Mouse (Mus musculus): Measurements from ENCODE around the gene Krtap5-2. TPM values are rescaled to one million over a fixed set of nuclear protein-coding genes. Genes with fewer than 3 reads are reported as not detected.
"Not testable (repeated sequence)": the region's sequence is repeated elsewhere in the genome, so short reads cannot be mapped to it uniquely, and the experiment has no call there.

Gene Krtap5-2
- total RNA-seq, 2 experiments from 2014 or later: not detected

DNA sequence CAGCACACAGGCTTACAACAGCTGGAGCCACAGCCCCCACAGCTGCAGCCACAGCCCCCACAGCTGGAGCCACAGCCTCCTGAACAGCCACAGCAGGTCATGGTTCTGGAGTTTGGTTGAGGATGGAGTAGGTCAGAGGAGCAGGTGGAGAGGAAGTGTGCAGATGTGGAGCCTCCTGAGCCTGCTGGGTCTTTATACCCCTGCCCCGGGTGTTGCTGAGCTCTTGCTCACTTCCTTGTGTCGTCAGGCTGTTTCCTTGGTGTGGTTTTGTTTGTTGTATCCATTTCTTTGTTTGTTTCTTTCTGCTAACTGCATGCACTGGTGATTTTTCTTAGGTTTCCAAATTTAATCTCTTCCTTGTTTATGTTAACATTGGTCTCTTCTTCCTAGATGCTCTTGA lies 39.9 kb downstream of the Krtap5-2 start, which contains the start of gene Gm39115:
Gene Gm39115, minus strand, starts transcription at position 101 of the 400 bp plus-strand sequence.
- DNase-seq: not testable (repeated sequence)

DNA sequence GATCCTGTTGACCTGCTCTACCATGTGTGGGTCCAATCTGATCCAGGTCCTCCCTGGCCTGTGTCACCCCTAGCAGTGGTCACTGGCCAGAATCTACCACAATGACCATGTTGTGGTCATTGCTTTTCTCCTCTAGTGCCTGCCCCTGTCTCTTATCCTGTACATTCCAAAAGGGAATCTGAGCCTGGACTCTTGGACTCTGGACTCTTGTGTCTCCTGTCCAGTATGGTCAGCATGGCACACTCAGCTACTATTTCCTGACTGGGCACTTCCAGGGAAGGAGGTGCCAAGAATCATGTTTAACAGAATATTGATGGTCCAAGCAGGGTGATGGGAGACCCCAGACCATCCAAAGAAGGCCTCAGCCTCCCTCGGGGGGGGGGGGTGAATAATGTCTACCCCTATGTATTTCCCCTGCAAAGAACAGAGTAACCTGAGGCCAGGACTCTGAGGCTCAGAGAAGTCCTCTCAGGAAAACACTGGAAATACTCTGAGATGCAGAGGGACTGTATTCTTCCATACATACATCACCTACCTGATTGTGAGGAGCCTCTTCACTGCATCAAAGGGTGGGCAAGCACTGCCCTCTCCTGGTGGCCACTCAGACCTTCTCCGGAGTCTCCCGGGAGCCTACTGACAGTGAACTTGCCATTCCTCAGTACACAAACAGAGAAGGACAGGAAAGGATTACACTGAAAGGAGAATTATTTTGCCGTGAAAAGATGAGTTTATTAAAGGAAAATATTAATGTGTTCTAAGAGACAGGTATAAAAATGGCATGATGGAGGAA lies 41.4 kb downstream of the Krtap5-2 start:
- DNase-seq: no peak

DNA sequence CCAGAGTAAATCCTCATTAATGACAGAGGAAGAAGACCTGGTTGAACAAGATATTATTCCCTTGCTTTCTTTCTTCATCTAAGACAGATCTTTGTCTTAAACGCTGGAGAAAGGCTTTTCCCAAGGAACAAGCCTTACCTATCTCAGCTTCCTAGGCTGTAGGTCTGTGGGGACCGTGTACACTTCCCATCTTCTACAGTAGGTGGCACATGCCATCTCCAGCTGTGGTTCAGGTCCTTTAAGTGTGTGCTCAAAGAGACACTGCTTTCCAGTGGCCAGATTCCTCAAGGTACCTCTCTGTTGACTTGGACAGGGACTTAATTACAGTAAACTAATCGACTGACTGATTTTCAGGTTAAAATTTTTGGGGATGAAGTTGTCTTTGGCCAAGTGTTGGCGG lies 47.0 kb downstream of the Krtap5-2 start:
- no peak for DNase-seq

Other genes starting within 250 kb of the Krtap5-2 start
- gene Brsk2, start 226.3 kb downstream of the Krtap5-2 start, total RNA-seq (2021): under 1 TPM; 0.11 to 0.26 TPM
- 10 to 100 TPM; 37.8 to 42.9 TPM for gene Mob2, start 114.9 kb downstream of the Krtap5-2 start, total RNA-seq (2021)
- gene Dusp8, start 80.2 kb downstream of the Krtap5-2 start, total RNA-seq (2021): 10 to 100 TPM; 16.8 to 46.3 TPM
- not detected for gene Gm45618, start 55.3 kb downstream of the Krtap5-2 start, total RNA-seq (2021)
- gene Gm39115, start 40.0 kb downstream of the Krtap5-2 start, total RNA-seq (2021): not detected
- not detected for gene Gm45337, start 31.4 kb downstream of the Krtap5-2 start, total RNA-seq (2021)
- not detected for gene Gm29735, start 18.9 kb downstream of the Krtap5-2 start, total RNA-seq (2021)
- gene Gm4553, start 10.3 kb downstream of the Krtap5-2 start, total RNA-seq (2021): not detected
- not detected for gene Gm10153, start 14.4 kb upstream of the Krtap5-2 start, total RNA-seq (2021)
- gene Krtap5-3, start 25.4 kb upstream of the Krtap5-2 start, total RNA-seq (2021): not detected
- not detected for gene Gm7579, start 35.9 kb upstream of the Krtap5-2 start, total RNA-seq (2021)
- gene Krtap5-5, start 54.0 kb upstream of the Krtap5-2 start, total RNA-seq (2021): not detected
- gene Gm40460, start 65.1 kb upstream of the Krtap5-2 start, total RNA-seq (2021): not detected
- gene Gm2431, start 82.3 kb upstream of the Krtap5-2 start, total RNA-seq (2021): not detected
- gene Gm4559, start 98.4 kb upstream of the Krtap5-2 start, total RNA-seq (2021): not detected
- gene Krtap5-1, start 121.1 kb upstream of the Krtap5-2 start, total RNA-seq (2021): not detected
- gene Krtap5-4, start 127.5 kb upstream of the Krtap5-2 start, total RNA-seq (2021): not detected
- 1 to 10 TPM; 3.3 to 4.2 TPM for gene Ifitm10, start 197.7 kb upstream of the Krtap5-2 start, total RNA-seq (2021)
- gene Gm49369, start 206.7 kb upstream of the Krtap5-2 start, total RNA-seq (2021): 1 to 10 TPM; 4.0 to 5.6 TPM
- gene Ctsd, start 212.0 kb upstream of the Krtap5-2 start, total RNA-seq (2021): 100 to 1,000 TPM; 317 to 434 TPM